8 mouse cellular contexts compared by ENCODE assay signal in genomic region chr5:52516072-52516476, GRCm38 (mm10). TPM values are rescaled to one million over a fixed set of nuclear protein-coding genes. Genes with fewer than 3 reads are reported as not detected.
DNase-seq lines count a peak whose midpoint lies in the region; ATAC-seq and TF ChIP-seq lines count a peak whose summit lies in the region.

No protein-coding gene starts in this region.

- no peaks in the 10 kb centered on the region for H3K36me3 ChIP-seq in heart, embryonic 12.5 days
- H3K36me3 ChIP-seq in forebrain, embryonic 13.5 days (ENCODE audit: poor library complexity, severe bottlenecking), result no peaks in the 10 kb centered on the region

- H3K27me3 ChIP-seq in heart, embryonic 12.5 days (replicated peaks), result peaks cover 7% of the 10 kb centered on the region; the same call in 1 of the 2 replicates
- no peaks in the 10 kb centered on the region for H3K27me3 ChIP-seq in forebrain, embryonic 13.5 days

- no peak for DNase-seq in heart, postnatal 14 days
- DNase-seq in brain, embryonic 14.5 days (ENCODE audit: low read depth), result peak; percentile 81
- peak; percentile 16 to 45 for DNase-seq in left cerebral cortex, postnatal 10 days (ENCODE audit: extremely low spot score in 1 of 2, low spot score in 2 of 2)
- DNase-seq in neural tube, embryonic 10.5 days (ENCODE audit: extremely low spot score, low spot score), result peak; percentile 55
- DNase-seq in spleen, postnatal 4 days (ENCODE audit: low spot score in 2 of 2), result no peak

- TF ChIP-seq CTCF in brain, embryonic 14.5 days (IDR thresholded peaks at IDR 0.05; ENCODE audit: borderline replicate concordance, extremely low read depth, insufficient read depth, insufficient read length), result no peak

- intact Hi-C loops in heart, postnatal 14 days (cut with DNase I), result loop anchor here (5.0 to 10.0 kb wide), 3 partner anchors 141 to 306 kb away; no protein-coding TSS in a partner anchor
- intact Hi-C loops in left cerebral cortex, postnatal 10 days (cut with DNase I), result no loop called here

- peak overlapping the region; percentile 35 for H3K4me3 ChIP-seq in heart, embryonic 12.5 days
- peak overlapping the region; percentile 41 for H3K4me3 ChIP-seq in forebrain, embryonic 13.5 days

- 21% methylated on average over 21 of the region's 21 CpGs for WGBS in heart, embryonic 12.5 days
- WGBS in forebrain, embryonic 13.5 days, result 14% methylated on average over 21 of the region's 21 CpGs

- H3K4me2 ChIP-seq in heart, embryonic 12.5 days, result peak overlapping the region; percentile 64
- peak overlapping the region; percentile 73 for H3K4me2 ChIP-seq in forebrain, embryonic 13.5 days

- ATAC-seq in heart, embryonic 12.5 days (ENCODE audit: insufficient number of reproducible peaks, low FRiP score), result no peak
- ATAC-seq in forebrain, embryonic 13.5 days, result peak; percentile 85
- ATAC-seq in activated CD4-positive, CD25-positive, alpha-beta regulatory T cell, adult 4 months, result no peak

- 0 out of 2 replicates have a peak, but pooled peaks cover 4% of the 10 kb centered on the region for H3K4me1 ChIP-seq in heart, embryonic 12.5 days (replicated peaks)
- no peaks in the 10 kb centered on the region; the same call in 1 of the 2 replicates for H3K4me1 ChIP-seq in forebrain, embryonic 13.5 days

- H3K9me3 ChIP-seq in heart, embryonic 12.5 days (replicated peaks), result peaks cover 7% of the 10 kb centered on the region; the same call in 1 of the 2 replicates
- no peaks in the 10 kb centered on the region for H3K9me3 ChIP-seq in forebrain, embryonic 13.5 days (replicated peaks)

- no peak overlapping the region for H3K27ac ChIP-seq in heart, embryonic 12.5 days (ENCODE audit: poor library complexity, severe bottlenecking)
- 0 out of 2 replicates have a peak overlapping the region, but pooled peaks have one; percentile 31 for H3K27ac ChIP-seq in forebrain, embryonic 13.5 days

- peak overlapping the region; percentile 2; the same call in 1 of the 2 replicates for H3K9ac ChIP-seq in heart, embryonic 12.5 days
- H3K9ac ChIP-seq in forebrain, embryonic 13.5 days, result peak overlapping the region; percentile 65

- no peak for TF ChIP-seq POLR2A in brain, embryonic 14.5 days (IDR thresholded peaks at IDR 0.05; ENCODE audit: borderline replicate concordance, extremely low read depth, insufficient read depth, insufficient read length, poor library complexity, severe bottlenecking)

RNA-seq across cellular contexts. Expression of gene Ccdc149, which starts 44.8 kb away (rescaled TPM):
- 2.6 and 3.1 TPM in 2 replicates for polyA plus RNA-seq in heart, embryonic 12.5 days (2016; fragmentation: Nextera tagmentation; extraction: Ambion mirVana)
- 1 to 10 TPM; 5.3 to 6.9 TPM for total RNA-seq in heart, postnatal 14 days (2021)
- 8.0 and 11.3 TPM in 2 replicates for polyA plus RNA-seq in brain, embryonic 14.5 days (2012; rRNA removed)
- polyA plus RNA-seq in forebrain, embryonic 13.5 days (2015; fragmentation: Nextera tagmentation; extraction: Ambion mirVana), result 6.7 and 7.0 TPM in 2 replicates
- total RNA-seq in left cerebral cortex, postnatal 10 days (2021), result 10 to 100 TPM; 33.1 to 35.6 TPM
- not detected for polyA plus RNA-seq in activated CD4-positive, CD25-positive, alpha-beta regulatory T cell, adult 4 months (2017; shearing (Covaris generic))

RNA-seq across cellular contexts. Expression of gene Lgi2, which starts 50.2 kb away (rescaled TPM):
- polyA plus RNA-seq in heart, embryonic 12.5 days (2016; fragmentation: Nextera tagmentation; extraction: Ambion mirVana), result 3.8 TPM in 2 replicates
- 1 to 10 TPM in 1 of 2 experiments, under 1 TPM in 1; 0.93 to 1.0 TPM for total RNA-seq in heart, postnatal 14 days (2021)
- polyA plus RNA-seq in brain, embryonic 14.5 days (2012; rRNA removed), result 3.1 and 8.3 TPM in 2 replicates
- polyA plus RNA-seq in forebrain, embryonic 13.5 days (2015; fragmentation: Nextera tagmentation; extraction: Ambion mirVana), result 0.77 and 0.87 TPM in 2 replicates
- total RNA-seq in left cerebral cortex, postnatal 10 days (2021), result 10 to 100 TPM; 61.1 to 65.1 TPM
- not detected for polyA plus RNA-seq in activated CD4-positive, CD25-positive, alpha-beta regulatory T cell, adult 4 months (2017; shearing (Covaris generic))

Comparison
In these comparisons a context has a peak if more than half of its experiments do, and no peak if none do; other contexts are left out.
1. DNase-seq: peak in brain, embryonic 14.5 days (single experiment), left cerebral cortex, postnatal 10 days (2 of 2) and neural tube, embryonic 10.5 days (single experiment); none in heart, postnatal 14 days (0 of 2) and spleen, postnatal 4 days (0 of 2).